Mouse (Mus musculus) kidney, postnatal 25 days (tissue): ENCODE measurements at regions not wholly inside any gene's neighbourhood (a gene's known extent, or its start where the extent isn't known, plus 50 kb on each side); places are given as distances from the start of the nearest gene placed in this dataset.
A peak's percentile ranks its signal among the peaks of the same experiment; 100 is the strongest.

ENCODE experiments used
- DNase-seq, 2 experiments: peaks; one replicate each; pipeline ENCODE4 v3.0.0; 2021; ENCODE audit warnings: mixed read lengths in 2 of 2

DNA sequence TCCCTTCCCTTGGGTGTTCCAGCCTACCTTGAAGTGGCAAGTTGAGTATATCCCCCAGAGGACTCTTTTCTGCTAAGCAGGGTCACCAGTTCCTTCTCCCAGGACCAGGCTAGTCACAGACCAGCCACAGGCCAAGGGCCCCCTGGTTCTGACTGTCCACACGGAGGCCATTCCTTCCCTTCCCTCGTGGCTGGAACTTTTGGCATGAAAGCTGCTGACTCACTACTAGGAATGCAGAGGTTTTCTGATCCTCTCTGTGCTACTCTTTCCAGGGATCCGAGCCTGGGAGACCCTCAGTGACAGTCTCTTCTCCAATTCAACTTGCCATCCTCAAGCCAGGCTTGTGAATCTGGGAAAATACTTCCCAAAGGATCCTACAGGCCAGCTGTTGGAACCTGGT, 59.1 kb upstream of the Ptprt start:
- no peak for DNase-seq

DNA sequence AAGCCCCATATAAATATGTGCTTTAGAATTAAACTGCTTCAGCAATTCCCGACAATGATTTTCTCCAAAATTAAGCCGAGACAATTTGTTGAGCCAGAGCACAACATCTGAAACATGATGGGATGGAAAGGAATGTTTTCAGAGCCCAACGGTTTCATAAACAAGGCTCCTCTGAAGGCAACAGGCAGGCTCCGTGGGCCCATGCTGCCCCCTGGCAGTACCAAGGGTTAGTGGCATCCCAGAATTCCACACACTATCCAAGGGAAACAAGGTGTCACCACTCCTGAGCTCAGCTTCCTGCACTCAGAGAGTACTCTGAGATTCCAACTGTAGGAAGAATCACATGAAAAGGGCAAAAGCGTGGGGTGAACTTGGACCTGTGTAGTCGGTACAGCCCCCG, 57.5 kb upstream of the Ptprt start:
- no peak for DNase-seq

DNA sequence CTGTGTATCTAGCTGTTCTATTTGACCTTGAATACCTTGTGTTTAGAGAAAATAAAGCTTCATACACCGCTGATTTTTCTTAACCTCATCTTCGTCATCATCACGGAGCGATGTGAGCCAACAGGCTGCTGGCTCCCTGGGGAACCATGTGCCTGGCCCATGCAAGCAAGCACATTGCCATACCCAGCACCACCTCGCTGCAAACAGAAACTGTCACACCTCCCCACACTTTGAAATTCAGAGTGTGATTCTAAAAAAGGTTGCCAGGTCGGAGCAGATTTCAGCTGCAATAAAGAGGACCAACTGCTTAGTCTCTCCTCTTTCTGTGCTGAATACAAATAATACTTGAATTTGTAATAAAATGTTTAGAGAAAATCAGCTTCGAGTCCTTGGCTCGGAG, 54.0 kb upstream of the Ptprt start:
- DNase-seq, result no peak

DNA sequence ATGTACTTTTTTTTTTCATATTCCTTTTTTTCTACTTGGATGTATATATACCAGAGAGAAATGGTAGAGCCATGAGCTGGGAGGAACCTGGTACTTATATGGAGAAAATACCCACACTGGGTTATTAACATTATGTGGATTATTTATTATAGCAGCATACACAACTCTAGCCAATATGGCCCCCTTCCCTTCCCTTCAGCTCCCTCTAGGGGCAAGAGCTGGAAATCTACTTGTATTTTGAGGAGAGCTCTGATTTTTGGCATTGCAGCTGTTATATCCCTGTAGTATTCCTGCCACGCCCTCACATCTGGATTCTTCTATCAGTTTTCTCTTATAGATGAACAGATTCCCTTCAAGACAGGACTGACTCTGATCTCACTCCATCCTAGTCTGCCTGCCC, 52.0 kb upstream of the Ptprt start:
- peak in 1 of 2 experiments; percentile 9 for DNase-seq

DNA sequence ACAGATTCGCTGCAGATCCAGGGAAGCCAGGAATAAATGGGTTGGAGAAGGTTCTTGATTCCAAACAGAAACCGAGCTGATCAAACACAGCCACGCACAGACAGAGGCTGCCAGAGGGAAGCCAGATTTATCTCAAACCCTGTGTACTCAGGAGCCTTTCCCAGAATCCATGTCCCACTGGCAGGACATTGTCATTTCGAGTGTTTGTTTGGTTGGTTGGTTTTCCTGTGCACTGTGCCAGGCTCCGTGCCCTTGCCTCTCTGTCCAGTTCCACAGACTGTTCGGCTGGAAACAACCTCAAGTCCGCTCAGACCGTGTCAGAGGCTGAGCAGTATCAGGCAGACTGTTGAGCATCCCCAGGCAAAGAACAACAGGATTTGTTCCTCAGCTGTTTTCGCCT, 51.4 kb upstream of the Ptprt start:
- DNase-seq, result no peak
